Comparison of ENCODE assay signal across 8 mouse cellular contexts in the genomic region with DNA sequence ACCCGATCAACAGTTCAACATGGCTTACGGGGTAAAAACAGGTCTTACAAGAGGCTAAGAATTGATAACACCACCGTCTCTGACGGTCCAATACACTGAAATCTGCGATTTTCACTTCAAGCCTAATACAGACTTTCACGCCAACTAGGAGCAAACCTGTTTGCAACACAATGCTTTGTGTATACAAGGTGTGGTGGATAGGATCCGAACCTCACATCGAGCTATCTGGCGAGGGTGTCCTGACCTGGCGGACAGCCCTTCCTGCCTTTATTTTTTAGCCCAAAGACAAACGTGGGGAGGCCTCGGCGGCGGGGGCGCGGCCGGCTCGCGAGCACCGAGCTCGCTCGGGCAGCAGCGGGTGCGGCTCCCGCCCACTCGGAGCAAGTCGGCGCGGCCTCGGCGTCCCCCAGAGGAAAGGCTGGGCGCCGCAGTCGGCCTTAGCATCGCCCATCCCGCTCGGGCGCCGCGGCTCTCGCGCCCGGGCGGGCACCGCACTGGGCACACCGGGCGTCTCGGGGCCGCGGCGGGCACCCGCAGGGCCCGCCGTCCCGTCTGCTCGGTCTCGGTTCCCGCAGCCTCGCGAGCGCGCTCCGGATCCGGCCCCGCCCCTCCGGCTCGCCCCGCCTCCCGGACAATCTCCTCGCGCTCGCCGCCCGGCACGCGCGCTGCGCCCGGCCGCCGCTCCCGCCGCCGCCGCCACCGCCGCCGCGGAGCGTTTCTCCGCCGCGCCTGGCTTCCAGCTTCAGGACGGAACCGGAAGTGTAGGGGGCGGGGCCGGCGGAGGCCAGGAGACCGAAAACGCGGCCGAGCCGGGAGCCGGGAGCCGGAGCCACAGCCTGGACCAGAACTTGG. TPM values are rescaled to one million over a fixed set of nuclear protein-coding genes. Genes with fewer than 3 reads are reported as not detected.
DNase-seq lines count a peak whose midpoint lies in the region; ATAC-seq and TF ChIP-seq lines count a peak whose summit lies in the region.

Gene Acvr2a, plus strand, starts transcription at position 739 of the 852 bp plus-strand sequence.

- H3K27me3 ChIP-seq in Patski = no peaks in the 10 kb centered on the region
- H3K27me3 ChIP-seq in hindbrain, embryonic 14.5 days (ENCODE audit: control insufficient read depth, insufficient read depth, low read length) = no peaks in the 10 kb centered on the region

- peak within 1 kb of the TSS; percentile 55 for H3K4me3 ChIP-seq in hindbrain, embryonic 14.5 days (replicated peaks; ENCODE audit: low read length)

- H3K27ac ChIP-seq in hindbrain, embryonic 14.5 days = peak within 1 kb of the TSS; percentile 98

- DNase-seq in Patski (ENCODE audit: low read depth, low spot score) = peak; percentile 47
- DNase-seq in cerebellum, postnatal 14 days = peak; percentile 95 to 96
- peak; percentile 81 to 85 for DNase-seq in frontal cortex, postnatal 25 days (ENCODE audit: low spot score in 2 of 2)
- DNase-seq in hindbrain, embryonic 14.5 days (ENCODE audit: low spot score) = peak; percentile 91
- peak; percentile 89 for DNase-seq in layer of hippocampus, postnatal 36 days
- peak; percentile 93 for DNase-seq in lung, postnatal 25 days (ENCODE audit: low spot score)
- DNase-seq in retina, adult 2 months (ENCODE audit: low read depth, low spot score) = peak; percentile 77
- peak; percentile 82 for DNase-seq in thymus, postnatal 25 days

- WGBS in hindbrain, embryonic 14.5 days = under 1% methylated on average over 96 of the region's 105 CpGs

- in situ Hi-C loops in Patski (cut with MboI; ENCODE audit: low pct_unique_long_range_greater_than_20kb) = no loop called here

- peaks cover 22% of the 10 kb centered on the region; the same call in 1 of the 2 replicates for H3K4me1 ChIP-seq in hindbrain, embryonic 14.5 days (replicated peaks; ENCODE audit: control insufficient read depth, insufficient read depth, low read length)

- CTCF ChIA-PET in Patski (lab: Charles Lee) = no interaction called here

- POLR2A ChIA-PET in Patski (lab: Charles Lee) = interaction anchor here (0.6 to 1.2 kb wide), 3 partner anchors 15 to 823 kb away, joined by 3 to 4 read pairs (median 3); no protein-coding TSS in a partner anchor

- no peaks in the 10 kb centered on the region for H3K9me3 ChIP-seq in hindbrain, embryonic 14.5 days (ENCODE audit: control insufficient read depth, low read length)

- H3K9ac ChIP-seq in hindbrain, embryonic 14.5 days = peak within 1 kb of the TSS; percentile 94

- peak; percentile 88 for ATAC-seq in Patski
- peak; percentile 93 for ATAC-seq in hindbrain, embryonic 14.5 days (ENCODE audit: low FRiP score)

- peak within 1 kb of the TSS; percentile 56 for H3K4me2 ChIP-seq in hindbrain, embryonic 14.5 days (replicated peaks)

- TF ChIP-seq CTCF in Patski (IDR thresholded peaks at IDR 0.05) = peak; percentile 64

- H3K36me3 ChIP-seq in hindbrain, embryonic 14.5 days (replicated peaks; ENCODE audit: control insufficient read depth, insufficient read depth) = no peaks in the 10 kb centered on the region

RNA-seq across cellular contexts. Expression of gene Acvr2a, which starts in this region (rescaled TPM):
- 8.6 TPM for polyA plus RNA-seq in Patski (2021)
- polyA plus RNA-seq in hindbrain, embryonic 14.5 days (2014; fragmentation: Nextera tagmentation; extraction: Ambion mirVana) = 66.7 and 77.5 TPM in 2 replicates
- total RNA-seq in layer of hippocampus, postnatal 36 days (2021) = 10 to 100 TPM; 43.8 to 45.0 TPM

Comparison
In these comparisons a context has a peak if more than half of its experiments do, and no peak if none do; other contexts are left out.
1. Peak in every context shown above with its lines: DNase-seq, ATAC-seq, H3K4me3 ChIP-seq and H3K27ac ChIP-seq.